Comparison of ENCODE assay signal across 11 mouse cellular contexts in the genomic region with DNA sequence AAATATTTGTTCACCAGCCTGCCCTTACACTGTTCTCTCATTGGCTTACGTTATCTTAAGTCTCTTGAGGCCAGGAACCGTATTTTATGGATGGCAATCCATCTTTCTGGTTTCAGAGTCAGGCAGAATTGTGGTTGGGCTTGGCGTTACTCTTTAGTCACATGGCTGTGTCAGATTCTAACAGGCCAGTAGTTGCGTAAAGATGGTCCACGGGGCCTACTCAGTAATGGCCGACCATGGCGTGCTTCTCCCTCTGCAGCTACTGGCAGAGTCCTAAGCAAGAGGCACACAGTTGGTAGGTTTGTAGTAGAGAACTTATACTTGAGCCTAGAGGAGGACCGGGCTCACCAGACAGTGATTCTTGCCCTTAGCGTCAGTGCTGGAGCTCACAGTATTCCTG. TPM values are rescaled to one million over a fixed set of nuclear protein-coding genes. Genes with fewer than 3 reads are reported as not detected.
DNase-seq lines count a peak whose midpoint lies in the region; ATAC-seq and TF ChIP-seq lines count a peak whose summit lies in the region.
"Had no signal": no experiment of that assay in that cellular context is flagged by ENCODE, and none has a peak within 500 bp of the region (broad histone marks: within the 10 kb centered on the region; RNA-seq: fewer than 3 reads in every experiment).

No protein-coding gene starts in this region.

- intact Hi-C loops in heart, postnatal 10 days (cut with DNase I), result loop anchor here (10.0 kb wide), 1 partner anchor 369 kb away; a partner anchor contains a TSS

- no peaks in the 10 kb centered on the region for H3K27me3 ChIP-seq in heart, embryonic 12.5 days (replicated peaks)
- H3K27me3 ChIP-seq in lung, embryonic 14.5 days (ENCODE audit: insufficient read depth, low read length), result no peaks in the 10 kb centered on the region
- no peaks in the 10 kb centered on the region for H3K27me3 ChIP-seq in stomach, embryonic 15.5 days (replicated peaks)
- H3K27me3 ChIP-seq: CH12.LX; limb, embryonic 12.5 days had no signal

- H3K4me2 ChIP-seq in heart, embryonic 12.5 days, result no peak overlapping the region
- H3K4me2 ChIP-seq in lung, embryonic 14.5 days, result no peak overlapping the region
- peak overlapping the region; percentile 60; the same call in 1 of the 2 replicates for H3K4me2 ChIP-seq in stomach, embryonic 15.5 days

- peaks cover 17% of the 10 kb centered on the region for H3K36me3 ChIP-seq in heart, embryonic 12.5 days
- H3K36me3 ChIP-seq in lung, embryonic 14.5 days (ENCODE audit: insufficient read depth), result peaks cover 4% of the 10 kb centered on the region; the same call in 1 of the 2 replicates
- no peaks in the 10 kb centered on the region; the same call in 1 of the 2 replicates for H3K36me3 ChIP-seq in stomach, embryonic 15.5 days

- H3K9ac ChIP-seq in heart, embryonic 12.5 days, result no peak overlapping the region
- H3K9ac ChIP-seq in lung, embryonic 14.5 days, result no peak overlapping the region
- no peak overlapping the region for H3K9ac ChIP-seq in stomach, embryonic 15.5 days
- H3K9ac ChIP-seq: limb, embryonic 12.5 days had no signal

- peaks cover 5% of the 10 kb centered on the region; the same call in 1 of the 2 replicates for H3K9me3 ChIP-seq in heart, embryonic 12.5 days (replicated peaks)
- no peaks in the 10 kb centered on the region for H3K9me3 ChIP-seq in lung, embryonic 14.5 days (ENCODE audit: low read depth, low read length)
- H3K9me3 ChIP-seq in stomach, embryonic 15.5 days, result no peaks in the 10 kb centered on the region
- H3K9me3 ChIP-seq: limb, embryonic 12.5 days had no signal

- TF ChIP-seq CTCF in lung, embryonic 14.5 days (IDR thresholded peaks at IDR 0.05; ENCODE audit: low read depth), result no peak

- H3K4me1 ChIP-seq in heart, embryonic 12.5 days (replicated peaks), result peaks cover 32% of the 10 kb centered on the region
- no peaks in the 10 kb centered on the region for H3K4me1 ChIP-seq in lung, embryonic 14.5 days (ENCODE audit: insufficient read depth)
- peaks cover 9% of the 10 kb centered on the region for H3K4me1 ChIP-seq in stomach, embryonic 15.5 days

- no peak for ATAC-seq in heart, embryonic 12.5 days (ENCODE audit: insufficient number of reproducible peaks, low FRiP score)
- ATAC-seq in lung, embryonic 14.5 days (ENCODE audit: insufficient read depth), result no peak
- no peak for ATAC-seq in stomach, embryonic 15.5 days (ENCODE audit: insufficient read depth, low FRiP score, low read depth)
- ATAC-seq in CD4-positive, CD25-positive, alpha-beta regulatory T cell, adult 4 months, result no peak

- H3K27ac ChIP-seq in heart, embryonic 12.5 days (ENCODE audit: poor library complexity, severe bottlenecking), result no peak overlapping the region
- peak overlapping the region; percentile 38; the same call in 1 of the 2 replicates for H3K27ac ChIP-seq in lung, embryonic 14.5 days (ENCODE audit: low read depth)
- H3K27ac ChIP-seq in stomach, embryonic 15.5 days, result no peak overlapping the region
- H3K27ac ChIP-seq: limb, embryonic 12.5 days had no signal

- DNase-seq in heart, adult 9 months (ENCODE audit: low spot score in 2 of 2), result peak; percentile 44 to 49
- peak; percentile 53 for DNase-seq in lung, embryonic 14.5 days
- DNase-seq in lung, postnatal 36 days, result no peak
- DNase-seq in heart, postnatal 10 days, result peak; percentile 45 to 51
- no peak for DNase-seq in right cerebral cortex, adult 2 months (ENCODE audit: low spot score in 2 of 2)
- DNase-seq: lung, postnatal 14 days had no signal

- WGBS in heart, embryonic 12.5 days, result 84% methylated on average over 9 of the region's 9 CpGs
- WGBS in lung, embryonic 14.5 days, result 62% methylated on average over 9 of the region's 9 CpGs
- WGBS in stomach, embryonic 15.5 days, result 70% methylated on average over 9 of the region's 9 CpGs

- no peak overlapping the region for H3K4me3 ChIP-seq in heart, embryonic 12.5 days
- H3K4me3 ChIP-seq in lung, embryonic 14.5 days (ENCODE audit: low read depth, low read length), result no peak overlapping the region
- H3K4me3 ChIP-seq in stomach, embryonic 15.5 days (replicated peaks), result no peak overlapping the region
- H3K4me3 ChIP-seq: limb, embryonic 12.5 days had no signal

RNA-seq across cellular contexts. Expression of a gene that starts 6.8 kb away (rescaled TPM):
- 15.8 and 18.8 TPM in 2 replicates for polyA plus RNA-seq in heart, embryonic 12.5 days (2016; fragmentation: Nextera tagmentation; extraction: Ambion mirVana)
- polyA plus RNA-seq in lung, embryonic 14.5 days (2014; fragmentation: Nextera tagmentation; extraction: Ambion mirVana), result 22.9 and 23.2 TPM in 2 replicates
- 10 to 100 TPM; 21.5 to 23.0 TPM for total RNA-seq in heart, postnatal 10 days (2021)
- 20.8 and 25.9 TPM in 2 replicates for polyA plus RNA-seq in stomach, embryonic 15.5 days (2015; fragmentation: Nextera tagmentation; extraction: Ambion mirVana)
- 10 to 100 TPM in 1 of 2 experiments, 1 to 10 TPM in 1; 9.0 to 10.2 TPM for polyA plus RNA-seq in CD4-positive, CD25-positive, alpha-beta regulatory T cell, adult 4 months (2017; shearing (Covaris generic))

RNA-seq across cellular contexts. Expression of a gene that starts 6.9 kb away (rescaled TPM):
- polyA plus RNA-seq in heart, embryonic 12.5 days (2016; fragmentation: Nextera tagmentation; extraction: Ambion mirVana), result 44.2 and 45.9 TPM in 2 replicates
- 40.5 and 41.8 TPM in 2 replicates for polyA plus RNA-seq in lung, embryonic 14.5 days (2014; fragmentation: Nextera tagmentation; extraction: Ambion mirVana)
- 10 to 100 TPM; 88.6 to 90.3 TPM for total RNA-seq in heart, postnatal 10 days (2021)
- polyA plus RNA-seq in stomach, embryonic 15.5 days (2015; fragmentation: Nextera tagmentation; extraction: Ambion mirVana), result 44.1 and 46.1 TPM in 2 replicates
- polyA plus RNA-seq in CD4-positive, CD25-positive, alpha-beta regulatory T cell, adult 4 months (2017; shearing (Covaris generic)), result 10 to 100 TPM; 25.4 to 29.3 TPM

Comparison
In these comparisons a context has a peak if more than half of its experiments do, and no peak if none do; other contexts are left out.
1. DNase-seq: peak in heart, adult 9 months (2 of 2), lung, embryonic 14.5 days (single experiment) and heart, postnatal 10 days (2 of 2); none in lung, postnatal 36 days (single experiment) and right cerebral cortex, adult 2 months (0 of 2).